Comparison of ENCODE assay signal across 28 mouse cellular contexts in genomic region chr17:48539326-48539725, GRCm38 (mm10).
DNase-seq lines count a peak whose midpoint lies in the region; ATAC-seq lines count a peak whose summit lies in the region.
"Had no signal": no experiment of that assay in that cellular context is flagged by ENCODE, and none has a peak within 500 bp of the region (broad histone marks: within the 10 kb centered on the region; RNA-seq: fewer than 3 reads in every experiment).

No protein-coding gene starts in this region.

- H3K4me1 ChIP-seq in forebrain, embryonic 11.5 days (replicated peaks; ENCODE audit: control insufficient read depth, insufficient read depth, low read length) = no peaks in the 10 kb centered on the region; the same call in 1 of the 2 replicates
- peaks cover 5% of the 10 kb centered on the region; the same call in 1 of the 2 replicates for H3K4me1 ChIP-seq in forebrain, embryonic 16.5 days (replicated peaks; ENCODE audit: control insufficient read depth, insufficient read depth, low read length)
- H3K4me1 ChIP-seq: embryonic facial prominence, embryonic 12.5 days; embryonic facial prominence, embryonic 15.5 days; heart, embryonic 12.5 days; heart, embryonic 15.5 days had no signal

- no peaks in the 10 kb centered on the region for H3K27me3 ChIP-seq in forebrain, embryonic 11.5 days (ENCODE audit: control insufficient read depth, insufficient read depth, low read length)
- no peaks in the 10 kb centered on the region for H3K27me3 ChIP-seq in forebrain, embryonic 16.5 days (replicated peaks; ENCODE audit: control insufficient read depth, insufficient read depth, low read length)
- H3K27me3 ChIP-seq: embryonic facial prominence, embryonic 12.5 days; embryonic facial prominence, embryonic 15.5 days; forebrain, embryonic 12.5 days; forebrain, embryonic 15.5 days; heart, embryonic 15.5 days; hindbrain, embryonic 13.5 days had no signal

- no peak overlapping the region for H3K27ac ChIP-seq in forebrain, embryonic 11.5 days (ENCODE audit: low read depth, low read length)
- no peak overlapping the region for H3K27ac ChIP-seq in forebrain, embryonic 16.5 days (ENCODE audit: low read length)
- H3K27ac ChIP-seq: embryonic facial prominence, embryonic 12.5 days; embryonic facial prominence, embryonic 15.5 days; forebrain, embryonic 12.5 days; forebrain, embryonic 15.5 days; heart, embryonic 15.5 days; hindbrain, embryonic 10.5 days; hindbrain, embryonic 13.5 days had no signal

- H3K9ac ChIP-seq in forebrain, embryonic 11.5 days (ENCODE audit: low read length) = no peak overlapping the region
- H3K9ac ChIP-seq in forebrain, embryonic 16.5 days (replicated peaks; ENCODE audit: low read depth, low read length) = no peak overlapping the region
- H3K9ac ChIP-seq: embryonic facial prominence, embryonic 12.5 days; embryonic facial prominence, embryonic 15.5 days; forebrain, embryonic 12.5 days; forebrain, embryonic 15.5 days; heart, embryonic 12.5 days; heart, embryonic 15.5 days; hindbrain, embryonic 13.5 days had no signal

- no peak for ATAC-seq in forebrain, embryonic 11.5 days (replicated peaks; ENCODE audit: low FRiP score)
- ATAC-seq in forebrain, embryonic 16.5 days = no peak
- ATAC-seq: activated CD4-positive, CD25-positive, alpha-beta regulatory T cell, adult 4 months; forebrain, embryonic 15.5 days; hindbrain, embryonic 16.5 days had no signal

- H3K9me3 ChIP-seq in forebrain, embryonic 11.5 days (ENCODE audit: control insufficient read depth, low read length) = no peaks in the 10 kb centered on the region
- no peaks in the 10 kb centered on the region for H3K9me3 ChIP-seq in forebrain, embryonic 16.5 days (ENCODE audit: control insufficient read depth, low read length)
- H3K9me3 ChIP-seq: embryonic facial prominence, embryonic 12.5 days; embryonic facial prominence, embryonic 15.5 days; forebrain, embryonic 12.5 days; forebrain, embryonic 15.5 days; heart, embryonic 12.5 days; heart, embryonic 15.5 days; hindbrain, embryonic 10.5 days; hindbrain, embryonic 13.5 days had no signal

- 86% methylated on average over 17 of the region's 17 CpGs for WGBS in forebrain, embryonic 11.5 days
- 79% methylated on average over 17 of the region's 17 CpGs for WGBS in forebrain, embryonic 16.5 days

- peak; percentile 34 for DNase-seq in forebrain, embryonic 11.5 days (ENCODE audit: low spot score)
- peak; percentile 26 to 51 for DNase-seq in layer of hippocampus, adult 18-20 months (ENCODE audit: low spot score in 2 of 2)
- no peak for DNase-seq in layer of hippocampus, adult 9-10 months (ENCODE audit: low spot score)
- DNase-seq in left cerebral cortex, adult 8-10 months (ENCODE audit: low spot score in 2 of 2) = peak; percentile 12 to 35
- no peak for DNase-seq in left cerebral cortex, postnatal 4 days
- peak; percentile 83 for DNase-seq in brain, adult 2 months (ENCODE audit: low read depth, low spot score)
- no peak for DNase-seq in adrenal gland, postnatal 4 days (ENCODE audit: low spot score in 2 of 2)
- DNase-seq: adrenal gland, adult 8-10 months; adrenal gland, postnatal 25 days; cerebellum, adult 11 months; cerebellum, adult 2 months; cerebellum, adult 9-11 months; cerebellum, postnatal 25 days; gastrocnemius, postnatal 25 days; heart, adult 18-20 months; heart, postnatal 10 days; heart, postnatal 36 days had no signal

- intact Hi-C loops in left cerebral cortex, postnatal 4 days (cut with DNase I) = no loop called here

- no peak overlapping the region for H3K4me3 ChIP-seq in forebrain, embryonic 11.5 days (ENCODE audit: low read depth, low read length)
- no peak overlapping the region for H3K4me3 ChIP-seq in forebrain, embryonic 16.5 days (replicated peaks; ENCODE audit: low read length)
- H3K4me3 ChIP-seq: embryonic facial prominence, embryonic 12.5 days; embryonic facial prominence, embryonic 15.5 days; forebrain, embryonic 12.5 days; forebrain, embryonic 15.5 days; heart, embryonic 12.5 days; heart, embryonic 15.5 days; hindbrain, embryonic 10.5 days; hindbrain, embryonic 13.5 days had no signal

- no peaks in the 10 kb centered on the region for H3K36me3 ChIP-seq in forebrain, embryonic 11.5 days (ENCODE audit: control insufficient read depth, insufficient read depth, low read length)
- H3K36me3 ChIP-seq in forebrain, embryonic 16.5 days (ENCODE audit: control insufficient read depth, insufficient read depth) = no peaks in the 10 kb centered on the region
- H3K36me3 ChIP-seq: embryonic facial prominence, embryonic 12.5 days; embryonic facial prominence, embryonic 15.5 days; forebrain, embryonic 12.5 days; forebrain, embryonic 15.5 days; heart, embryonic 12.5 days; heart, embryonic 15.5 days; hindbrain, embryonic 10.5 days; hindbrain, embryonic 13.5 days had no signal

- H3K4me2 ChIP-seq in forebrain, embryonic 11.5 days (ENCODE audit: low read depth, low read length, severe bottlenecking) = no peak overlapping the region
- no peak overlapping the region for H3K4me2 ChIP-seq in forebrain, embryonic 16.5 days (ENCODE audit: low read length)
- H3K4me2 ChIP-seq: embryonic facial prominence, embryonic 12.5 days; embryonic facial prominence, embryonic 15.5 days; forebrain, embryonic 12.5 days; forebrain, embryonic 15.5 days; heart, embryonic 12.5 days; heart, embryonic 15.5 days; hindbrain, embryonic 13.5 days had no signal

Comparison
In these comparisons a context has a peak if more than half of its experiments do, and no peak if none do; other contexts are left out.
1. DNase-seq: peak in forebrain, embryonic 11.5 days (single experiment), layer of hippocampus, adult 18-20 months (2 of 2), left cerebral cortex, adult 8-10 months (2 of 2) and brain, adult 2 months (single experiment); none in layer of hippocampus, adult 9-10 months (single experiment), left cerebral cortex, postnatal 4 days (single experiment) and adrenal gland, postnatal 4 days (0 of 2).